Mouse (Mus musculus): ENCODE results near the gene Ano9. TPM values are rescaled to one million over a fixed set of nuclear protein-coding genes. Genes with fewer than 3 reads are reported as not detected.

Gene Ano9
- total RNA-seq, 2 experiments from 2014 or later: not detected

DNA sequence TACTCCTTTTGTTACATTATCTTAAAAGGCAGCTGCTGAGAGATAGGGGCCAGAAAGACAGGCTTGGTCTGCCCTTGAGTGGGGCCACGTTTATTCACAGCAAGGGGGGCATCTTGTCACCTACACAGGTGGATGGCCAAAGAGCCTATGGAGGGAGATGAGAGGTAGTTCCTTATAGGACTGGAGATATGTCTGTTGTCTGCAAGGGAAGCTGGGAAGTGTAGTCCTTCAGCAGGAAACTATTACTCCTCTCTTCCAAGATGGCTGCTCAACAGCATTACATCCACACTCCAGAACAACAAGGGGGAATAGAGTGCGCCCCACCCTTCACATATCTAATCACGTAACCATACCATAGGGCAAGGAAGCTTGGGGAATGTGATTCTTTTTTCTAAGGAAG lies 1.9 kb upstream of the Ano9 start:
- no peak for ATAC-seq (replicated peaks; ENCODE audit: low FRiP score, poor library complexity, severe bottlenecking)

DNA sequence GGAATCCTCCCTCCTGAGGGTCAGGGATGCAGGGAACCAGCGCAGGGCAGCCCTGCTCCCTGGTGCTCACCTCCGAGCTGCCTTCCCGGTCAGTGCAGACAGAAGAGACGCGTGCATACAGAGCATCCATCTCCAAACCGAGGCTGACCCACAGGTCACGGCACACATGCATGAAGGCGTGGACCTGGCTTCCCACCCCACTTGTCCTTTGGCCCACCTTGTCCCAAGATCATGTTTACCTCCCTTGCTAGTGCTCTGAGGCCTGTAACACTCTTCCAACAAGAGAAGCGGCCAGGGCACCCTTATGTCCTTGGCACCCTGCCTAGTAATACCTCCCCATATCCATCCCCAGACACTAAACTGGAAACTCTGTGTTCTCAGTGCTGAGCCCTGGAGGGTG lies 1.7 kb downstream of the Ano9 start:
- ATAC-seq (replicated peaks; ENCODE audit: low FRiP score, poor library complexity, severe bottlenecking): 0 out of 2 replicates have a peak, but pooled peaks have one; percentile 16

GRCm38 (mm10) chr7:141103161-141103560 lies 14.4 kb downstream of the Ano9 start:
- peak; percentile 52 for ATAC-seq (replicated peaks; ENCODE audit: low FRiP score, poor library complexity, severe bottlenecking)

GRCm38 (mm10) chr7:141099911-141100691 lies 17.5 kb downstream of the Ano9 start, which contains the start of gene Sigirr:
TSS of gene Sigirr (minus strand) at chr7:141100572.
- ATAC-seq (replicated peaks; ENCODE audit: low FRiP score, poor library complexity, severe bottlenecking): no peak

GRCm38 (mm10) chr7:141097177-141097576 lies 20.4 kb downstream of the Ano9 start:
- no peak for ATAC-seq (replicated peaks; ENCODE audit: low FRiP score, poor library complexity, severe bottlenecking)

- ATAC-seq (replicated peaks; ENCODE audit: low FRiP score, poor library complexity, severe bottlenecking): no peak
Measured at GRCm38 (mm10) chr7:141096649-141097056, 21.0 kb downstream of the Ano9 start.

DNA sequence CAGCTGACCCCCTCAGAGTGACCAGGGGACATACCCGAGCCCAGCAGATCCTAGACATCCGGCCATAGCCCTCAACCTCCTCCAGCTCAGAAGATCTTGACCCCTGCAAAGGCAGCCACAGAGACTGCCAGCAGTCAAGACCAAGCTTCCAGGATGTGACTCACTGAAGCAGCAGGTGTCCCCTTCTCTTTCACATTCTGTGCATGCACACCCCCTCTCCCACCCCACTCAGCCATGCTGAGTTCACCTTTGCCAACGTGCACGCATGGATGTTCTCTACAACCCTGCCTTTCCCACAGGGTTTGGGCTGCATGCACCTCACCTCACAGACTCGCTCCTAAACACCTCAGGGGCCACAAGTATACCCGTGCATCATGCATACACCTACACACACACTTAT lies 21.6 kb downstream of the Ano9 start:
- ATAC-seq (replicated peaks; ENCODE audit: low FRiP score, poor library complexity, severe bottlenecking): no peak

- no peak for ATAC-seq (replicated peaks; ENCODE audit: low FRiP score, poor library complexity, severe bottlenecking)
Measured at GRCm38 (mm10) chr7:141094487-141095205, 23.0 kb downstream of the Ano9 start.

- ATAC-seq (replicated peaks; ENCODE audit: low FRiP score, poor library complexity, severe bottlenecking): no peak
Measured at GRCm38 (mm10) chr7:141093950-141094349, 23.7 kb downstream of the Ano9 start.

DNA sequence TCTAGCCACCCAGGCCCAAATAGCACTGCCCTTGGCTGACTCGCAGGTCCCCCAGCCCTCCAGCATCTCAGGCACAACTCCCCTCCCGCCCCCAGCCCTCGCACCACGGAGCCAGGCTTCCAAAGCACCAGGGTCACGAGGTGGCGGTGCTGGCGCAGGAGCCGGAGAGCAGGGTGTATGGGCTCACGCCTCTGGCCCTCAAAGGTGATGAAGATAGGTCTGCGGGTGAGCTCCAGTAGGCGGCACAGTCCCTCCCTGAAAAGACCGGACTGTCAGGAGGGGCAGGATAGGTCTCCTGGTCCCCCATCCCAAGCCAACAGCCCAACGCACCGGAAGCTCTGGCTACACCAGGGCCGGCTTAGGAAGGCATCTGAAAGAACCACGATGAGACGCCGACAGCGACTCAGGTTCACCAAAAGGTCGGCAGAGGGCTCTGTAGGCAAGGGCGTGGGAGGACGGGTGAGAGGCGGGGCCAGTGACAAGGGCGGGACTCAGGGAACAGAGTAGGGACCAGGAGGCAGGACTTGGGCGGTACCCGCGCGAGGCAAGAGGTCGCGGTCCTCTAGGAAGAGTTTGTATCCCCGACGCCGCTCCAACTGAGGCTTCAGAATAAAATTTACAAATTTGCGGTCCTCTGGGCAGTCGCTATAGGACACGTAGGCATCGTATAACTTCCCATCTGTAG lies 25.4 kb downstream of the Ano9 start:
- ATAC-seq (replicated peaks; ENCODE audit: low FRiP score, poor library complexity, severe bottlenecking): peak; percentile 95

DNA sequence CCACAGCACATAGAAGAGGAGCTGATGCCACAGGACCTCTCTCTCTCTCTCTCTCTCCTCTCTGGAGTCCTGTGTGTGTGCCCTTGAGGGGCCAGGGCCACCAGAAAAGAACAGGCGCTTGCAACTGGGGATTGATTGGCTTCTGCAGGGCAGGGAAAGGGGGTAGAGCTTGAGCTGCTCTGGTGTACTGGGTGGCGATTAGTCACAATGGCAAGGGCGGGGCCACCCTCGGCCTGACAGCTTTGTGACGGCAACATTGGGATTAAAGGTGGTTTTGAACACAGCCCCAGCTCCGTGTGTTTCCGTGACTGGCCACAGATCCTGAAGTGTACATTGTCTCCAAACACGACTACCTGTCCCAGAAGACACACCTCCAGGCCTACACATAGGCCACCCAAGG lies 27.4 kb downstream of the Ano9 start:
- no peak for ATAC-seq (replicated peaks; ENCODE audit: low FRiP score, poor library complexity, severe bottlenecking)

- no peak for ATAC-seq (replicated peaks; ENCODE audit: low FRiP score, poor library complexity, severe bottlenecking)
Measured at GRCm38 (mm10) chr7:141088473-141088872, 29.1 kb downstream of the Ano9 start.

DNA sequence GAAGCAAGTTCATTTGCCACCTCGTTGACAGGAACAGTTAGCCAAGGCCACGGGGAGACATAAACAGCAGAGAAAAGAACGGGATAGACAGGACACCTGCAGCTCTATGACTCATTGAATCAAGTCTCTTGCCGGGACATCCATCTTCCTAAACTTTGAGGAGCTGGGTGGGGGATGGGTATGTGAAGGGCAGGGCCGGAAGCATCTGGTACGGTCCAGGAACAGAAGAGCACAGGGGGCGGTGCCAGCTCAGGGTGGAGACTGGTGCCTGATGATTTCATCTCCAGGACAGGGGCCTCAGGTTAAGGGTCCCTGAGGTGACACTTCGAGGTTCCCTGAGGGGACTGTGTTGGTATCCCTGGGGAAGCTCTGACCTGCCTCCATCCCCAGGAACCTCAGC lies 29.7 kb downstream of the Ano9 start:
- ATAC-seq (replicated peaks; ENCODE audit: low FRiP score, poor library complexity, severe bottlenecking): no peak

GRCm38 (mm10) chr7:141079481-141080449 lies 37.8 kb downstream of the Ano9 start:
- no peak for ATAC-seq (replicated peaks; ENCODE audit: low FRiP score, poor library complexity, severe bottlenecking)

- no peak for ATAC-seq (replicated peaks; ENCODE audit: low FRiP score, poor library complexity, severe bottlenecking)
Measured at GRCm38 (mm10) chr7:141078876-141079275, 38.7 kb downstream of the Ano9 start.

GRCm38 (mm10) chr7:141077841-141078240 lies 39.8 kb downstream of the Ano9 start, which contains the start of gene Pkp3:
TSS of gene Pkp3 (plus strand) at chr7:141078218.
- ATAC-seq (replicated peaks; ENCODE audit: low FRiP score, poor library complexity, severe bottlenecking): no peak

DNA sequence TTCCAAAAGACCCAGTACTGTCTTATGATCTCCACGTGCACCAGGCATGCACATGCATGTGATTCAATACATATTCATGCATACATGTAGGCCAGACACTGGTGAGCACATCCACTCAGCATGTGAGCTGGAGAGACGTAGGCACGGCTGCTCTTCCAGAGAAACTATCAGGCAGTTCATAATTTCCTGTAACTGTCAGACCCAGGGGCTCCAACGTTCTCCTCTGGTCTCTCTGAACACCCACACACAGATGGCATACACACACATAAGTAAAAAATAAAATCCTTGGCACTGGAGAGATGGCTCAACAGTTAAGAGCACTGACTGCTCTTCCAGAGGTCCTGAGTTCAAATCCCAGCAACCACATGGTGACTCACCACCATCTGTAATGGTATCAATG lies 43.8 kb downstream of the Ano9 start:
- no peak for ATAC-seq (replicated peaks; ENCODE audit: low FRiP score, poor library complexity, severe bottlenecking)

DNA sequence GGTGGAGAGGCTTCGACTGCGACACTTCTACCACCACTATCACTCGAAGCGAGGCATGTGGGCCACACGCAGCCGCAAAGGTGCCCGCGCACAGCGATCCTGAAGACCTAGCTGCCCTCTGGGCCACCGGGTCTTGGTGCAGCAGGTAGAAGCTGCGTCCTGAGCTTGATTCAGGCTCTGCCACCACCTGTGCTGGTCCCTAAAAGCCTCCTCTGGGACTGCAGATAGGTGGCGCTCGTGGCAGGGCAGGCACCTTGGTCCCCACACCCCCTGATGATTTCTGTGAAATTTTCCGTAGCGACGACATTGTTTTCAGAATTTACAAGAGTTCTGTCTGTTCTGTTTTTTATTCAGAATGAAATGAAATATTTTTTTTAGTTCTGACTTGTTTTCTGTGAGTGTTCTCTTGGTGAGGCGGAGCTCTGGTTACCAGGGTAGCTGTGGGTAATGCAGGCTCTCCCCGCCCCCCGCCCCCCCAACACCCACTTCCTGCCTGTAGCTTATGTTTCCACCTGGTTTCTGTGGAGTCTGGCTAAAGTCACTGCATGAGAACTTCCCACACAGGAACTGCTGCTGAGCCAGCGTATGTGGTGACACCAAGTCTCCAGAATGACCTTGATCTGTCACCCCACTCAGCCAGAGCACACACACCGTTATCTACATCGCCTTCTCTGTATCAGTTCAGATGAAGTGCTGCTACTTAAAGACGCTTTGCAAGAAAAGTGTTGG lies 45.4 kb downstream of the Ano9 start:
- ATAC-seq (replicated peaks; ENCODE audit: low FRiP score, poor library complexity, severe bottlenecking): no peak
